Mouse (Mus musculus) small intestine, adult 2 months (tissue): ENCODE data around the gene Gga2.

Source experiments
- CTCF ChIP-seq: fragments of 200-500 bp; IDR thresholded peaks from 2 replicates; pipeline ENCODE4 v1.5.1; 2012; ENCODE audit warnings: low read depth, mild to moderate bottlenecking, control low read depth, inconsistent platforms, low read length, moderate library complexity, mixed read lengths; ENCODE audit not compliant: insufficient replicate concordance, insufficient read length; ENCODE audit errors: extremely low read depth
- POLR2A ChIP-seq: fragments of 200-500 bp; IDR thresholded peaks from 2 replicates; pipeline ENCODE4 v1.6.1; 2012; ENCODE audit warnings: low read depth, mild to moderate bottlenecking, control low read depth, inconsistent platforms, low read length, moderate library complexity

DNA sequence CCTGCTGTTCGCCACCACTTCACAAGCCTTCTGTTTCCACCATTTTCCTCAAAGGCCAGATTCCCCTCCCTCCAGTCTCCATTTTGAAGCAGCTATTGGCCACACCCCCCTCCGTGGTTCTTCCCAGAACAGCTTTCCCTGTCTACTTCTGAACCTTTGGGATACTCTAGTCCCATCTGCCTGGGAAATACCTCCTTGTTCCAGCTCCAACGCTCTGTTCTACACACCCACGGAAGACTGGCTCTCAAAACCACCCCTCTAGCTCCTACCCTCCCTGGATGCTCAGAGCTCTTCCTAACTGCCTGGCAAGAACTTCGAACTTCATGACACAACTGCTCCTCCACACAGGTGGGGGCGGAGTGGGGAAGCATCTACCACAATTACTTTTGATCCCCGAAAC is 2.0 kb downstream of the Gga2 start:
- TF ChIP-seq POLR2A = no peak
- no peak for TF ChIP-seq CTCF
